Mouse (Mus musculus): ENCODE measurements around the gene Esr1.

DNA sequence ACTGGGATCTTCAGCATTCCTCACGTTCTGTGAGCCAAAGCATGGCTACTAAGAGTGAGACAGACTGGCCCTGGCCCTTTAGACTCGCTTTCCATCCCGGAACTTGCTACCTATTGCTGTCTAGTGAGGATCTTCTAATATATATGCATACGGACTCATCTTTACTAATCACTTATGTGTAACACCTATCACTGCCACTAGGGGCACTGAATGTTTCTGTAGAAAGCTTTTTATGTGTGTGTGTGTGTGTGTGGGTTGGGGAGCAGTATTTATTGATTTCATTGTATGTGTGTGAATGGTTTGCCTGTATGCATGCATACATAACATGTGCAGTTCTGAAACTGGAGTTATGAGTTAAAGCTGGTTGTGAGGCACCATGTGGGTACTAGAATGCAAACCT lies 17.6 kb upstream of the Esr1 start:
- no peak for TF ChIP-seq CTCF (IDR thresholded peaks at IDR 0.05; ENCODE audit: low read depth, low read length)
- no peak for TF ChIP-seq POLR2A (IDR thresholded peaks at IDR 0.05; ENCODE audit: insufficient read depth, low read length)
